Mouse (Mus musculus) stomach, embryonic 16.5 days (tissue): ENCODE data around the gene Bace1. TPM values are rescaled to one million over a fixed set of nuclear protein-coding genes. Genes with fewer than 3 reads are reported as not detected.

Source experiments
- ATAC-seq: fragments of 200-750 bp; cut with Nextera tagmentation; 2 replicates; pipeline ENCODE4 v1.8.0; 2017; ENCODE audit warnings: moderate number of reproducible peaks, moderate TSS enrichment; ENCODE audit not compliant: insufficient read depth, low FRiP score
- H3K27ac ChIP-seq: fragments of 300-500 bp; sonication (generic); 2 replicates; pipeline ENCODE4 v1.5.1; 2014; ENCODE audit warnings: low read length
- H3K27me3 ChIP-seq: fragments of 300-500 bp; sonication (generic); 2 replicates; pipeline ENCODE4 v1.6.1; 2014; ENCODE audit warnings: low read length, control low read depth, mixed read lengths; ENCODE audit not compliant: control insufficient read depth, insufficient read depth
- H3K36me3 ChIP-seq: fragments of 300-500 bp; sonication (generic); 2 replicates; pipeline ENCODE4 v1.6.1; 2014; ENCODE audit warnings: low read length; ENCODE audit not compliant: control insufficient read depth, insufficient read depth
- H3K4me1 ChIP-seq: fragments of 300-500 bp; sonication (generic); 2 replicates; pipeline ENCODE4 v1.6.1; 2014; ENCODE audit warnings: low read length, control low read depth, mixed read lengths; ENCODE audit not compliant: control insufficient read depth, insufficient read depth
- H3K4me2 ChIP-seq: fragments of 300-500 bp; sonication (generic); 2 replicates; pipeline ENCODE4 v1.6.1; 2014; ENCODE audit warnings: low read depth, low read length, mixed read lengths
- H3K4me3 ChIP-seq: fragments of 300-500 bp; sonication (generic); replicated peaks from 2 replicates; pipeline ENCODE4 v1.5.1; 2014; ENCODE audit warnings: mild to moderate bottlenecking, low read length
- H3K9ac ChIP-seq: fragments of 300-500 bp; sonication (generic); 2 replicates; pipeline ENCODE4 v1.6.1; 2014; ENCODE audit warnings: low read length
- H3K9me3 ChIP-seq: fragments of 300-500 bp; sonication (generic); replicated peaks from 2 replicates; pipeline ENCODE4 v1.6.1; 2016; ENCODE audit warnings: low read length, control low read depth; ENCODE audit not compliant: control insufficient read depth
- whole genome bisulfite sequencing: fragments of 180-500 bp; shearing (Covaris S2); extraction: QIAGEN DNeasy Blood & Tissue Kit; methylation state at CpG from one replicate; pipeline ENCODE4 v1.1.7; 2014; 5-methylcytosine and 5-hydroxymethylcytosine counted together
- polyA plus RNA-seq: library from polyadenylated mRNA; unstranded; fragments of >200 nt; fragmentation: Nextera tagmentation; extraction: Ambion mirVana; gene quantifications from 2 replicates; pipeline ENCODE4 v1.2.1, GENCODE M21; 2015

The Bace1 gene
- polyA plus RNA-seq, 1 experiment from 2014 or later, result 23.2 TPM

GRCm38 (mm10) chr9:45853695-45854094 is 15.3 kb downstream of the Bace1 start:
- H3K36me3 ChIP-seq, result peaks cover 16% of the 10 kb centered on the region
- no peak overlapping the region for H3K27ac ChIP-seq
- no peak for ATAC-seq
- no peak overlapping the region for H3K4me2 ChIP-seq
- WGBS, result 96% methylated on average over 2 of the region's 2 CpGs
- H3K4me1 ChIP-seq, result peaks cover 25% of the 10 kb centered on the region
- H3K9me3 ChIP-seq, result no peaks in the 10 kb centered on the region
- H3K27me3 ChIP-seq, result no peaks in the 10 kb centered on the region
- H3K9ac ChIP-seq, result no peak overlapping the region
- no peak overlapping the region for H3K4me3 ChIP-seq

- no peak for ATAC-seq
- Histone ChIP-seq H3K27ac (no peak overlapping the region), H3K4me1 (peaks cover 21% of the 10 kb centered on the region), H3K4me2 (no peak overlapping the region), H3K9ac (no peak overlapping the region), H3K4me3 (no peak overlapping the region), H3K27me3 (no peaks in the 10 kb centered on the region), H3K36me3 (peaks cover 20% of the 10 kb centered on the region), H3K9me3 (no peaks in the 10 kb centered on the region)
- WGBS, result 81% methylated on average over 1 of the region's 1 CpGs
Observed at GRCm38 (mm10) chr9:45854136-45854535, 15.8 kb downstream of the Bace1 start.

GRCm38 (mm10) chr9:45859364-45859763 is 21.0 kb downstream of the Bace1 start:
- Histone ChIP-seq H3K4me2 (no peak overlapping the region), H3K27me3 (no peaks in the 10 kb centered on the region), H3K9ac (no peak overlapping the region), H3K4me3 (no peak overlapping the region), H3K27ac (no peak overlapping the region), H3K9me3 (no peaks in the 10 kb centered on the region), H3K4me1 (no peaks in the 10 kb centered on the region), H3K36me3 (peaks cover 30% of the 10 kb centered on the region)
- 92% methylated on average over 10 of the region's 10 CpGs for WGBS
- ATAC-seq, result no peak

GRCm38 (mm10) chr9:45861813-45862212 is 23.4 kb downstream of the Bace1 start:
- 89% methylated on average over 7 of the region's 7 CpGs for WGBS
- Histone ChIP-seq H3K4me2 (no peak overlapping the region), H3K27ac (no peak overlapping the region), H3K27me3 (no peaks in the 10 kb centered on the region), H3K4me3 (no peak overlapping the region), H3K36me3 (peaks cover 27% of the 10 kb centered on the region), H3K9me3 (no peaks in the 10 kb centered on the region), H3K4me1 (no peaks in the 10 kb centered on the region), H3K9ac (no peak overlapping the region)
- no peak for ATAC-seq

GRCm38 (mm10) chr9:45869181-45869580 is 30.8 kb downstream of the Bace1 start:
- Histone ChIP-seq H3K27me3 (no peaks in the 10 kb centered on the region), H3K4me1 (no peaks in the 10 kb centered on the region), H3K9me3 (no peaks in the 10 kb centered on the region), H3K27ac (no peak overlapping the region), H3K4me3 (no peak overlapping the region), H3K36me3 (peaks cover 8% of the 10 kb centered on the region), H3K9ac (no peak overlapping the region), H3K4me2 (no peak overlapping the region)
- 94% methylated on average over 3 of the region's 3 CpGs for WGBS
- no peak for ATAC-seq

- whole genome bisulfite sequencing, result 75% methylated on average over 3 of the region's 3 CpGs
Observed at GRCm38 (mm10) chr9:45870265-45870664, 31.9 kb downstream of the Bace1 start.

GRCm38 (mm10) chr9:45877928-45878327 is 39.5 kb downstream of the Bace1 start:
- 65% methylated on average over 2 of the region's 2 CpGs for WGBS
- no peak overlapping the region for H3K9ac ChIP-seq
- no peaks in the 10 kb centered on the region for H3K27me3 ChIP-seq
- no peak overlapping the region for H3K27ac ChIP-seq
- 0 out of 2 replicates have a peak, but pooled peaks cover 9% of the 10 kb centered on the region for H3K36me3 ChIP-seq
- H3K4me1 ChIP-seq, result no peaks in the 10 kb centered on the region
- H3K4me3 ChIP-seq, result no peak overlapping the region
- ATAC-seq, result no peak
- no peaks in the 10 kb centered on the region for H3K9me3 ChIP-seq
- H3K4me2 ChIP-seq, result no peak overlapping the region

More at GRCm38 (mm10) chr9:45870265-45870664, 31.9 kb downstream of the Bace1 start:
- Histone ChIP-seq H3K27ac (no peak overlapping the region), H3K4me1 (no peaks in the 10 kb centered on the region), H3K4me3 (no peak overlapping the region), H3K9ac (no peak overlapping the region), H3K27me3 (no peaks in the 10 kb centered on the region), H3K9me3 (no peaks in the 10 kb centered on the region), H3K36me3 (peaks cover 11% of the 10 kb centered on the region), H3K4me2 (no peak overlapping the region)
- no peak for ATAC-seq

- H3K4me2 ChIP-seq, result no peak overlapping the region
- H3K36me3 ChIP-seq, result peaks cover 4% of the 10 kb centered on the region; the same call in 1 of the 2 replicates
- no peaks in the 10 kb centered on the region for H3K9me3 ChIP-seq
- no peak overlapping the region for H3K27ac ChIP-seq
- no peak for ATAC-seq
- no peak overlapping the region for H3K4me3 ChIP-seq
- H3K9ac ChIP-seq, result no peak overlapping the region
- no peaks in the 10 kb centered on the region for H3K27me3 ChIP-seq
- H3K4me1 ChIP-seq, result no peaks in the 10 kb centered on the region
Observed at GRCm38 (mm10) chr9:45893681-45894080, 55.3 kb downstream of the Bace1 start.

GRCm38 (mm10) chr9:45905196-45905595 is 66.8 kb downstream of the Bace1 start:
- H3K4me1 ChIP-seq, result peaks cover 20% of the 10 kb centered on the region
- 54% methylated on average over 4 of the region's 4 CpGs for WGBS
- H3K27ac ChIP-seq, result no peak overlapping the region
- H3K27me3 ChIP-seq, result no peaks in the 10 kb centered on the region
- H3K9me3 ChIP-seq, result no peaks in the 10 kb centered on the region
- H3K4me3 ChIP-seq, result peak overlapping the region; percentile 73
- no peak for ATAC-seq
- H3K9ac ChIP-seq, result peak overlapping the region; percentile 97
- H3K4me2 ChIP-seq, result peak overlapping the region; percentile 88
- peaks cover 3% of the 10 kb centered on the region; the same call in 1 of the 2 replicates for H3K36me3 ChIP-seq
